Mouse (Mus musculus) heart, embryonic 11.5 days (tissue): ENCODE data around the gene Lcmt1. TPM values are rescaled to one million over a fixed set of nuclear protein-coding genes. Genes with fewer than 3 reads are reported as not detected.

Source experiments
- ATAC-seq: fragments of 200-750 bp; cut with Nextera tagmentation; replicated peaks from 2 replicates; pipeline ENCODE4 v1.8.0; 2017; ENCODE audit warnings: moderate library complexity; ENCODE audit not compliant: insufficient number of reproducible peaks, low FRiP score, low TSS enrichment
- H3K27ac ChIP-seq: fragments of 300-500 bp; sonication (generic); 2 replicates; pipeline ENCODE4 v1.5.1; 2014; ENCODE audit warnings: mild to moderate bottlenecking, low read depth, low read length
- H3K27me3 ChIP-seq: fragments of 300-500 bp; sonication (generic); 2 replicates; pipeline ENCODE4 v1.6.1; 2014; ENCODE audit warnings: mild to moderate bottlenecking, low read length, mixed read lengths; ENCODE audit not compliant: control insufficient read depth, insufficient read depth
- H3K36me3 ChIP-seq: fragments of 300-500 bp; sonication (generic); 2 replicates; pipeline ENCODE4 v1.6.1; 2014; ENCODE audit warnings: mild to moderate bottlenecking, low read length, moderate library complexity, mixed read lengths; ENCODE audit not compliant: control insufficient read depth, insufficient read depth
- H3K4me1 ChIP-seq: fragments of 300-500 bp; sonication (generic); 2 replicates; pipeline ENCODE4 v1.6.1; 2014; ENCODE audit warnings: low read length; ENCODE audit not compliant: control insufficient read depth, insufficient read depth
- H3K4me2 ChIP-seq: fragments of 300-500 bp; sonication (generic); 2 replicates; pipeline ENCODE4 v1.6.1; 2014; ENCODE audit warnings: mild to moderate bottlenecking, moderate library complexity
- H3K4me3 ChIP-seq: fragments of 300-500 bp; sonication (generic); 2 replicates; pipeline ENCODE4 v1.5.1; 2014; ENCODE audit warnings: low read depth, low read length
- H3K9ac ChIP-seq: fragments of 300-500 bp; sonication (generic); 2 replicates; pipeline ENCODE4 v1.6.1; 2014; ENCODE audit warnings: mild to moderate bottlenecking, low read depth, low read length, moderate library complexity
- H3K9me3 ChIP-seq: fragments of 300-500 bp; sonication (generic); replicated peaks from 2 replicates; pipeline ENCODE4 v1.6.1; 2016; ENCODE audit warnings: low read length; ENCODE audit not compliant: control insufficient read depth
- WGBS: fragments of 180-500 bp; shearing (Covaris S2); extraction: QIAGEN DNeasy Blood & Tissue Kit; methylation state at CpG from one replicate; pipeline ENCODE4 v1.1.7; 2014; ENCODE audit not compliant: insufficient replicate concordance; 5-methylcytosine and 5-hydroxymethylcytosine counted together
- polyA plus RNA-seq: library from polyadenylated mRNA; unstranded; fragments of >200 nt; fragmentation: Nextera tagmentation; extraction: Ambion mirVana; gene quantifications from 2 replicates; pipeline ENCODE4 v1.2.1, GENCODE M21; 2014

The Lcmt1 gene
- polyA plus RNA-seq, 1 experiment from 2014 or later = 40.6 TPM

GRCm38 (mm10) chr7:123377443-123378400 lies 8.1 kb downstream of the Lcmt1 start:
- 4% methylated on average over 41 of the region's 41 CpGs for WGBS
- H3K27ac ChIP-seq = no peak overlapping the region

GRCm38 (mm10) chr7:123385693-123386407 lies 16.3 kb downstream of the Lcmt1 start:
- Histone ChIP-seq H3K4me1 (peaks cover 7% of the 10 kb centered on the region), H3K4me3 (no peak overlapping the region), H3K9me3 (no peaks in the 10 kb centered on the region), H3K36me3 (peaks cover 2% of the 10 kb centered on the region; the same call in 1 of the 2 replicates), H3K4me2 (no peak overlapping the region), H3K9ac (no peak overlapping the region), H3K27ac (peak overlapping the region; percentile 22; the same call in 1 of the 2 replicates), H3K27me3 (no peaks in the 10 kb centered on the region)
- WGBS = 66% methylated on average over 11 of the region's 11 CpGs
- no peak for ATAC-seq

More at GRCm38 (mm10) chr7:123377443-123378400, 8.1 kb downstream of the Lcmt1 start:
- no peaks in the 10 kb centered on the region for H3K36me3 ChIP-seq
- peak overlapping the region; percentile 68 for H3K9ac ChIP-seq
- peak overlapping the region; percentile 55 for H3K4me3 ChIP-seq
- no peaks in the 10 kb centered on the region for H3K27me3 ChIP-seq
- no peaks in the 10 kb centered on the region for H3K9me3 ChIP-seq
- peaks cover 11% of the 10 kb centered on the region for H3K4me1 ChIP-seq
- H3K4me2 ChIP-seq = peak overlapping the region; percentile 91
- ATAC-seq = peak; percentile 98

GRCm38 (mm10) chr7:123389686-123390280 lies 20.2 kb downstream of the Lcmt1 start:
- H3K9me3 ChIP-seq = no peaks in the 10 kb centered on the region
- H3K4me3 ChIP-seq = no peak overlapping the region
- H3K27me3 ChIP-seq = no peaks in the 10 kb centered on the region
- peaks cover 19% of the 10 kb centered on the region for H3K4me1 ChIP-seq
- no peak for ATAC-seq
- H3K9ac ChIP-seq = no peak overlapping the region
- H3K4me2 ChIP-seq = no peak overlapping the region
- peaks cover 4% of the 10 kb centered on the region for H3K36me3 ChIP-seq
- no peak overlapping the region for H3K27ac ChIP-seq
- WGBS = 71% methylated on average over 6 of the region's 6 CpGs

- no peak overlapping the region for H3K9ac ChIP-seq
Observed at GRCm38 (mm10) chr7:123394271-123394670, 24.7 kb downstream of the Lcmt1 start.

GRCm38 (mm10) chr7:123396900-123397299 lies 27.3 kb downstream of the Lcmt1 start:
- no peaks in the 10 kb centered on the region for H3K27me3 ChIP-seq
- no peak overlapping the region for H3K27ac ChIP-seq

More at GRCm38 (mm10) chr7:123394271-123394670, 24.7 kb downstream of the Lcmt1 start:
- no peak overlapping the region for H3K27ac ChIP-seq
- H3K4me3 ChIP-seq = no peak overlapping the region
- no peaks in the 10 kb centered on the region for H3K9me3 ChIP-seq
- peaks cover 4% of the 10 kb centered on the region for H3K36me3 ChIP-seq
- H3K4me2 ChIP-seq = no peak overlapping the region
- no peaks in the 10 kb centered on the region for H3K27me3 ChIP-seq
- 56% methylated on average over 6 of the region's 6 CpGs for WGBS
- ATAC-seq = no peak
- peaks cover 12% of the 10 kb centered on the region for H3K4me1 ChIP-seq

GRCm38 (mm10) chr7:123397369-123397768 lies 27.8 kb downstream of the Lcmt1 start:
- ATAC-seq = no peak
- H3K36me3 ChIP-seq = peaks cover 3% of the 10 kb centered on the region; the same call in 1 of the 2 replicates
- H3K9ac ChIP-seq = no peak overlapping the region
- H3K27ac ChIP-seq = no peak overlapping the region
- H3K9me3 ChIP-seq = no peaks in the 10 kb centered on the region
- no peak overlapping the region for H3K4me3 ChIP-seq
- WGBS = 71% methylated on average over 8 of the region's 8 CpGs
- no peak overlapping the region for H3K4me2 ChIP-seq
- no peaks in the 10 kb centered on the region for H3K27me3 ChIP-seq
- peaks cover 12% of the 10 kb centered on the region for H3K4me1 ChIP-seq

More at GRCm38 (mm10) chr7:123396900-123397299, 27.3 kb downstream of the Lcmt1 start:
- Histone ChIP-seq H3K4me2 (no peak overlapping the region), H3K9me3 (no peaks in the 10 kb centered on the region), H3K4me3 (no peak overlapping the region), H3K9ac (no peak overlapping the region), H3K4me1 (peaks cover 12% of the 10 kb centered on the region), H3K36me3 (peaks cover 2% of the 10 kb centered on the region; the same call in 1 of the 2 replicates)
- WGBS = 89% methylated on average over 5 of the region's 5 CpGs
- ATAC-seq = no peak

- H3K4me1 ChIP-seq = peaks cover 12% of the 10 kb centered on the region
- no peaks in the 10 kb centered on the region for H3K9me3 ChIP-seq
- no peak for ATAC-seq
- H3K4me2 ChIP-seq = no peak overlapping the region
- WGBS = 86% methylated on average over 8 of the region's 8 CpGs
- H3K4me3 ChIP-seq = no peak overlapping the region
- no peaks in the 10 kb centered on the region for H3K27me3 ChIP-seq
- H3K9ac ChIP-seq = no peak overlapping the region
- no peak overlapping the region for H3K27ac ChIP-seq
- H3K36me3 ChIP-seq = peaks cover 3% of the 10 kb centered on the region; the same call in 1 of the 2 replicates
Observed at GRCm38 (mm10) chr7:123397931-123398330, 28.3 kb downstream of the Lcmt1 start.

- H3K27ac ChIP-seq = no peak overlapping the region
- peaks cover 3% of the 10 kb centered on the region; the same call in 1 of the 2 replicates for H3K36me3 ChIP-seq
- 23% methylated on average over 7 of the region's 7 CpGs for WGBS
- no peak overlapping the region for H3K4me3 ChIP-seq
- no peaks in the 10 kb centered on the region for H3K27me3 ChIP-seq
- H3K4me2 ChIP-seq = no peak overlapping the region
- no peaks in the 10 kb centered on the region for H3K9me3 ChIP-seq
- peak; percentile 65; the same call in 1 of the 2 replicates for ATAC-seq
- H3K4me1 ChIP-seq = peaks cover 6% of the 10 kb centered on the region
- H3K9ac ChIP-seq = no peak overlapping the region
Observed at GRCm38 (mm10) chr7:123398828-123399227, 29.2 kb downstream of the Lcmt1 start.
